Mouse (Mus musculus): ENCODE measurements around the gene Tmem79.
"Not testable (repeated sequence)": the region's sequence is repeated elsewhere in the genome, so short reads cannot be mapped to it uniquely, and the experiment has no call there.

- TF ChIP-seq ZNF384 (IDR thresholded peaks at IDR 0.05; ENCODE audit: low read depth, low read length); CTCF (conservative IDR thresholded peaks at IDR 0.05 in 1 of 2, IDR thresholded peaks at IDR 0.05 in 1 of 2; ENCODE audit: low read depth in 2 of 2, low read length in 2 of 2); EP300 (IDR thresholded peaks at IDR 0.05; ENCODE audit: low read length); MYC (IDR thresholded peaks at IDR 0.05; ENCODE audit: low read depth, low read length); KAT2A (IDR thresholded peaks at IDR 0.05; ENCODE audit: insufficient replicate concordance, low read length); ETS1 (conservative IDR thresholded peaks at IDR 0.05; ENCODE audit: low read depth, low read length): not testable (repeated sequence)
Observed at GRCm38 (mm10) chr3:88378599-88378998, 42.7 kb upstream of the Tmem79 start, which contains the start of gene Bglap2.

Data from CH12.LX (cell line).